Mouse (Mus musculus) right cerebral cortex, adult 2 months (tissue): ENCODE results near the gene Ccdc30.
"Not testable (repeated sequence)": the region's sequence is repeated elsewhere in the genome, so short reads cannot be mapped to it uniquely, and the experiment has no call there.

ENCODE experiments used
- DNase-seq, 2 experiments: peaks; one replicate each; pipeline ENCODE4 v3.0.0; 2021 to 2022; ENCODE audit warnings: low spot score in 2 of 2

The Ccdc30 gene

GRCm38 (mm10) chr4:119305418-119305817 is 109.9 kb downstream of the Ccdc30 start:
- no peak for DNase-seq

- no peak for DNase-seq
These were observed 112.0 kb downstream of the Ccdc30 start for GRCm38 (mm10) chr4:119303291-119303690.

GRCm38 (mm10) chr4:119301777-119302176 is 113.5 kb downstream of the Ccdc30 start:
- DNase-seq = no peak

- no peak for DNase-seq
These were observed 114.6 kb downstream of the Ccdc30 start for GRCm38 (mm10) chr4:119300761-119301160.

DNA sequence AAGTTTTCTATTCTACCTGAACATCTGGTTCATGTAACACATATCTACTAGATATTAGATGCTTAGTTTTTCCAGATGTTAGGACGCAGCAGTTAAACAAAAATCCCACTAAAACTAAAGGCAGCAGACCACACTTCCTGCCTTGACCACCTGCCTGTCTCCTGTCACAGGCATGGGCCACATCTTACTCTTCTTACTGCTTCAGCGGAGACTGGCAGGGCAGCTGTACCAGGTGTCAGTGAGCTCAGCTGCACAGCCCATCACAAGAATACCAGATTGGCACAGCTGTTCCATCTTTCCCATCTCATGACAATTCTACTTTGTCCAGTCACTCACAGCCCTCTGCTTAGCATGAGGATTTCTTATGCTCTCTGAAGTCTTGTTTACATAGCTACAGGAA is 118.0 kb downstream of the Ccdc30 start:
- no peak for DNase-seq

DNA sequence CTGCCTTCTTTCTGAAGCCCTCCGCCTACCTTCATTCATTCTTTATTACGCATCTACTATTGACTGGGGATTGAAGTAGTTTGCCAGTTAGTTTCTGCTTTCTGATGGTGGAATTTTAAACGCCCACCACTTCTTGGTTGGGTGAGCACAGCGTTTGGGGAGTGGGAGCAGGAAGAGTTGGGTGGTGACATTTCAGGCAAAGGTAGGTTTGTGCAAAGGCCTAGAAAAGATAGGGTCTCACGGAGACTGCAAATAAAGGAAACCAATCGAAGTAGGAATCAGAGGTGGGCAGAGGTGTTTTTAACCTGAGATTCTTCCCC is 120.2 kb downstream of the Ccdc30 start:
- DNase-seq = peak; percentile 13 to 17

DNA sequence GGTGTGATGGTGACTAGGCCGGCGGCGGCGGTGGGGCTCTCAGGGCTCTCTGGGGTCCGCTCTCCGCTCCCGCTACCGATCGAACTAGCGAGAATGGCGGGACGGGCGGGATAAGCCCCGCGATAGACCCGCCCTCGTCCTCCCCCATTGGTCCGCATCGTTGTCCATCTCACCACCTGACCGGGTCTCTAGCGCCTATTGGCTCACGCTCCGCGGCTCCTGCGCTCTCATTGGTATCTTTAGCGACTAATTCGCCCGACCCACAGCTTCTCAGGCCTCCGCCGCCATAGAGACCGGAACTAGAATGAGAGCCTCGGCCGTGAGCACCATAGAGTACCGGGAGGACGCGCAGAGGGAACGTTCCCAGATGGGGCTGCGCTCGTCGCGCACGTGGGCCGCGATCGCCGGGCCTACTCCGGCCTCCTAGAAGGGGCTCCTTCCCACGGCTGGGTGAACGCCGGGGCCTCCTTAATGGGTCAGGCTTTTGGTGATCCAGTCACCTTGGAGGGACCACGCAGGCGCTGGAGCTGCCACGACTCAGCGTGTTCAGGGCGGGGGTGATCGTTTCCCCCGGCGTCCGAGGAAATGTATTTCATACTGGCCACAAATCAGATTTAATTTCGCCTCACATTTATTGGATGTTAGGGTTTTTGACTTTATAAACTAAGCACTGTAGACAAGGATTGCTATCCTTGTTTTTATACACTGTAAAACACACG is 120.7 kb downstream of the Ccdc30 start, which contains the start of gene Ybx1:
Ybx1 (minus strand) TSS at position 190 of the 719 bp plus-strand sequence.
- peak; percentile 100 for DNase-seq

DNA sequence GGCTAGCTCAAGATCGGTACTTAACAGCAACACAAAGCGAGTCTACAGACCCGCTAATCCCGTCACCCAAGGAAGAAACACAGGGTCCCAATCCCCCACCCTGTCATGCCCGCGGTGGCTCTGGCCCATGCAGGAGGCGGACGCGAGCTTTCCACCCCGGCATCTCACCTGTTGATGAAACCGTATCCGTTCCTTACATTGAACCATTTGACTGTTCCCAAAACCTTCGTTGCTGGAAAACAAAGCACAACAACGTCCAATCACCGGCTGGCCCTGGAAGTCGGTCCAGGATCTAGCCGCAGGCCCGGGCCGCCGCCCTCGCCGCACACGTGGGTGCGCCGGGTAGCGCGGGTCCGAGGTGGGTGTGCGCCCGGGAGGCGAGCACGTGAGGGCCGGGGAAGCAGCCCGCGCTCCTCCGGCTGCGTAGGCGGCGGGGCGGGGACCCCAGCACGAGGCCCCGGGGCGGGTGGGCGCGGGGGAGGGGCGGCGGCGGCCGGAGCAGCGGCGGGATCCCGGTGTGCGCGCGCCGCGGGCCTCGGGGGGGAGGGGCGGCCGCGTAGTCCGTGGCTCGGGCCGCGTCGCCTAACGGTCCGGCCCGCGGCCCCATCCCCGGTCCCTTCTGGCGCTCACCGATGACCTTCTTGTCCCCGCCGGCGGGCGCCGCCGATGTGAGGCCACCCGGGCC is 121.6 kb downstream of the Ccdc30 start:
- peak; percentile 18 to 33 for DNase-seq

- DNase-seq = peak; percentile 58 to 67
These were observed 122.3 kb downstream of the Ccdc30 start for GRCm38 (mm10) chr4:119292771-119293573.

GRCm38 (mm10) chr4:119291921-119292320 is 123.4 kb downstream of the Ccdc30 start:
- DNase-seq = no peak

DNA sequence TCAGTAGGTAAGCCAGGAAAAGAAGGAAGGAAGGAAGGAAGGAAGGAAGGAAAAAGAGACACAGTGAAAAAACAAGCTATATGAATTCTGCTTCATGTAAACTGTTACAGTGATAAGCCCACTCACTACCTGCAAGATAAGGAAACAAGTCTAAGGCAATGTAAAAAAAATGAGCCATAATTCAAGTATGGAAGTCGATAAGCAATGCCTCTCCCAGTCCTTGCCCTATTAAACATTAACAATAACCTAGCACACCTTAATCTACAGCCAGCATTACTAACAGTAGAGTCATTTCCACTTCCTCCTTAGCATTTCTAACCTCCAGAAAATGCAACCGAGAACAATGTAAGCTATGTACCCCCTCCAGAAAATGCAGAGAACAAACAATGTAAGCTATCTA is 130.0 kb downstream of the Ccdc30 start:
- no peak for DNase-seq

GRCm38 (mm10) chr4:119284861-119285260 is 130.5 kb downstream of the Ccdc30 start:
- no peak for DNase-seq

DNA sequence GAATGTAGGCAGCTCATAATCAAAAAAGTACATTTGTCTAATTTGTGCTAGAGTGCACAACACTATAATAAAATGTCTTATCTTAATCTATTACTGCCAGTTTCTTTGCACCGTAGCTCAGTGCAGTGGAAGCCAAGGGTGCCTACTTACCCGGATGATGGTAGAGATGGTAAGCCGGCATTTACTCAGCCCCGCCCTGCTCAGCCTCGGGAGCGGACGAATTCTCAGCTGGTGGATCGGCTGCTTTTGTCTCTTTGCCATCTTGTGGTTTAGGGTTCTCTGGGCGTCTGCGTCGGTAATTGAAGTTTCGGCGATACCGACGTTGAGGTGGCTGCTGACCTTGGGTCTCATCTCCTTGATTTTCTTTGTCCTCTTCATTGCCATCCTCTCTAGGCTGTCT is 136.5 kb downstream of the Ccdc30 start:
- not testable (repeated sequence) for DNase-seq

DNA sequence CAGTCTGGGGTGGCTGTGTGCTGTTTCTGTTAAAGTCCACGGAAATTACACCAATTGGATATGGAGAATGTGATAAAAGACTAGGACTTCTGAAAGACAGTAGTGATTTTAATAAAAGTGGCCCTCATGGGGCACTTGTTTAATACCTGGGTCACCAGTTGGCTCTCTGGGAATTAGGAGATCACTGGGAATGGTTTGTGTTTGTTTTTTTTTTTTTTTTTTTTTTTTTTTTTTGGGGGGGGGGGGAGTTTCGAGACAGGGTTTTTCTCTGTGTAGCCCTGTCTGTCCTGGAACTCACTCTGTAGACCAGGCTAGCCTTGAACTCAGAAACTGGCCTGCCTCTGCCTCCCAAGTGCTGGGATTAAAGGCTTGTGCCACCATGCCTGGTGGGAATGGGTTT is 139.6 kb downstream of the Ccdc30 start:
- no peak for DNase-seq

- no peak for DNase-seq
These were observed 140.1 kb downstream of the Ccdc30 start for GRCm38 (mm10) chr4:119275226-119275625.

GRCm38 (mm10) chr4:119274627-119275026 is 140.7 kb downstream of the Ccdc30 start:
- no peak for DNase-seq
